Mouse (Mus musculus): ENCODE data around the gene Ccdc22. TPM values are rescaled to one million over a fixed set of nuclear protein-coding genes. Genes with fewer than 3 reads are reported as not detected.

Ccdc22 gene
- polyA plus RNA-seq, 1 experiment from 2014 or later = 33.4 TPM

GRCm38 (mm10) chrX:7617889-7618551 is 12.7 kb upstream of the Ccdc22 start:
- Histone ChIP-seq H3K27ac (ENCODE audit: low read depth, low read length) (no peak overlapping the region), H3K27me3 (ENCODE audit: control insufficient read depth, insufficient read depth, low read length) (no peaks in the 10 kb centered on the region), H3K36me3 (ENCODE audit: control insufficient read depth, insufficient read depth, low read length) (no peaks in the 10 kb centered on the region), H3K4me3 (ENCODE audit: low read depth, low read length) (no peak overlapping the region), H3K4me2 (ENCODE audit: low read depth, low read length, severe bottlenecking) (no peak overlapping the region), H3K9me3 (ENCODE audit: control insufficient read depth, low read length) (no peaks in the 10 kb centered on the region), H3K4me1 (replicated peaks; ENCODE audit: control insufficient read depth, insufficient read depth, low read length) (no peaks in the 10 kb centered on the region), H3K9ac (ENCODE audit: low read length) (no peak overlapping the region)
- DNase-seq (ENCODE audit: low spot score) (no peak), ATAC-seq (replicated peaks; ENCODE audit: low FRiP score) (no peak)
- 89% methylated on average over 12 of the region's 12 CpGs for WGBS

GRCm38 (mm10) chrX:7610536-7611258 is 5.4 kb upstream of the Ccdc22 start:
- H3K9ac ChIP-seq (ENCODE audit: low read length) = no peak overlapping the region
- DNase-seq (ENCODE audit: low spot score) (no peak), ATAC-seq (replicated peaks; ENCODE audit: low FRiP score) (no peak)
- H3K4me3 ChIP-seq (ENCODE audit: low read depth, low read length) = peak overlapping the region; percentile 27
- peak overlapping the region; percentile 58 for H3K4me2 ChIP-seq (ENCODE audit: low read depth, low read length, severe bottlenecking)
- no peaks in the 10 kb centered on the region for H3K9me3 ChIP-seq (ENCODE audit: control insufficient read depth, low read length)
- H3K27ac ChIP-seq (ENCODE audit: low read depth, low read length) = no peak overlapping the region
- H3K4me1 ChIP-seq (replicated peaks; ENCODE audit: control insufficient read depth, insufficient read depth, low read length) = no peaks in the 10 kb centered on the region
- no peaks in the 10 kb centered on the region for H3K27me3 ChIP-seq (ENCODE audit: control insufficient read depth, insufficient read depth, low read length)
- H3K36me3 ChIP-seq (ENCODE audit: control insufficient read depth, insufficient read depth, low read length) = no peaks in the 10 kb centered on the region
- WGBS = 30% methylated on average over 26 of the region's 26 CpGs

DNA sequence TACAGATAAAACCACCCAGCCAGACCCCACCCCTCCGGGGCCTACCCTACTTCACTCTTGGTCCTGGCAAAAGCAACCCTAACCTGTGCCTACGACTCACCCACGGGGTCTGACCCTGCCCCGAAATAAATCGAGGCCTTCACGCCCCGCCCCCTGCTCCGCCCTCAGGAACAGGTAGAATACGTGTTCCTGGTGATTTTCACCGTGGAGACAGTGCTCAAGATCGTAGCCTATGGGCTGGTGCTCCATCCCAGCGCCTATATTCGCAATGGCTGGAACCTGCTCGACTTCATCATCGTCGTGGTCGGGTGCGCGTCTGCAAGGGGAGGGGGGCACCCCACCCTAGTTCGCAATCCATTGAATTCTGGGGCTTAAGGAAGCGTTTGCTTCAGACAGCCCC is 4.7 kb upstream of the Ccdc22 start:
- no peaks in the 10 kb centered on the region for H3K9me3 ChIP-seq (ENCODE audit: control insufficient read depth, low read length)
- no peak overlapping the region for H3K27ac ChIP-seq (ENCODE audit: low read depth, low read length)
- H3K9ac ChIP-seq (ENCODE audit: low read length) = no peak overlapping the region
- H3K4me2 ChIP-seq (ENCODE audit: low read depth, low read length, severe bottlenecking) = peak overlapping the region; percentile 58
- ATAC-seq (replicated peaks; ENCODE audit: low FRiP score) (no peak), DNase-seq (ENCODE audit: low spot score) (no peak)
- no peaks in the 10 kb centered on the region for H3K36me3 ChIP-seq (ENCODE audit: control insufficient read depth, insufficient read depth, low read length)
- H3K4me1 ChIP-seq (replicated peaks; ENCODE audit: control insufficient read depth, insufficient read depth, low read length) = no peaks in the 10 kb centered on the region
- 19% methylated on average over 21 of the region's 21 CpGs for WGBS
- no peaks in the 10 kb centered on the region for H3K27me3 ChIP-seq (ENCODE audit: control insufficient read depth, insufficient read depth, low read length)
- H3K4me3 ChIP-seq (ENCODE audit: low read depth, low read length) = peak overlapping the region; percentile 27

DNA sequence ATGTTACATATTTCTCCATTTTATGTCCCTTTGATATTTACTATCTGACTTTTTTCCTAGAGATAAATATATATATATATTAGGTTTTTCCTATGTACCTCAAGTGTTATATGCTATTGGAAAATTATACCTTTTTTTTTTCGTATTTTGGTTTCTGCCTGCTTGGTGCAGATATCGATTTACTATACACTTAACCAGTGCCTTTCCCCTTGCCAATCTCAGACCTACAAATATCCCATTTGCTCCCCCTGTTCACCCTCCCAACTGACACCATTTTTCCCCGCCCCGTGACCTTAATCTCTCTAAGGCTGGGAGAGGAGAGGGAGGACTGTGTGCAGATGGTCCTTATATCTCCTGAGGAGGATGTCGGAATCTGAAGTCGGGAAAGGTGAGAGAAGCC is 1.5 kb upstream of the Ccdc22 start, which contains the start of gene Cacna1f:
Gene Cacna1f (plus strand): TSS at position 301 of the 400 bp plus-strand sequence.
- Histone ChIP-seq H3K36me3 (ENCODE audit: control insufficient read depth, insufficient read depth, low read length) (no peaks in the 10 kb centered on the region; the same call in 1 of the 2 replicates), H3K4me3 (ENCODE audit: low read depth, low read length) (no peak within 1 kb of the TSS), H3K27ac (ENCODE audit: low read depth, low read length) (no peak within 1 kb of the TSS), H3K4me1 (replicated peaks; ENCODE audit: control insufficient read depth, insufficient read depth, low read length) (no peaks in the 10 kb centered on the region), H3K27me3 (ENCODE audit: control insufficient read depth, insufficient read depth, low read length) (no peaks in the 10 kb centered on the region), H3K9ac (ENCODE audit: low read length) (no peak within 1 kb of the TSS), H3K9me3 (ENCODE audit: control insufficient read depth, low read length) (no peaks in the 10 kb centered on the region), H3K4me2 (ENCODE audit: low read depth, low read length, severe bottlenecking) (no peak within 1 kb of the TSS)
- ATAC-seq (replicated peaks; ENCODE audit: low FRiP score) (no peak), DNase-seq (ENCODE audit: low spot score) (no peak)
- 81% methylated on average over 6 of the region's 6 CpGs for WGBS

GRCm38 (mm10) chrX:7605575-7605941 is 241 bp upstream of the Ccdc22 start:
- Histone ChIP-seq H3K4me3 (ENCODE audit: low read depth, low read length) (no peak overlapping the region), H3K27ac (ENCODE audit: low read depth, low read length) (no peak overlapping the region), H3K4me1 (replicated peaks; ENCODE audit: control insufficient read depth, insufficient read depth, low read length) (no peaks in the 10 kb centered on the region), H3K9ac (ENCODE audit: low read length) (no peak overlapping the region), H3K27me3 (ENCODE audit: control insufficient read depth, insufficient read depth, low read length) (no peaks in the 10 kb centered on the region), H3K36me3 (ENCODE audit: control insufficient read depth, insufficient read depth, low read length) (no peaks in the 10 kb centered on the region; the same call in 1 of the 2 replicates), H3K9me3 (ENCODE audit: control insufficient read depth, low read length) (no peaks in the 10 kb centered on the region), H3K4me2 (ENCODE audit: low read depth, low read length, severe bottlenecking) (0 out of 2 replicates have a peak overlapping the region, but pooled peaks have one; percentile 5)
- ATAC-seq (replicated peaks; ENCODE audit: low FRiP score) (peak; percentile 28), DNase-seq (ENCODE audit: low spot score) (no peak)
- WGBS = 51% methylated on average over 8 of the region's 8 CpGs

DNA sequence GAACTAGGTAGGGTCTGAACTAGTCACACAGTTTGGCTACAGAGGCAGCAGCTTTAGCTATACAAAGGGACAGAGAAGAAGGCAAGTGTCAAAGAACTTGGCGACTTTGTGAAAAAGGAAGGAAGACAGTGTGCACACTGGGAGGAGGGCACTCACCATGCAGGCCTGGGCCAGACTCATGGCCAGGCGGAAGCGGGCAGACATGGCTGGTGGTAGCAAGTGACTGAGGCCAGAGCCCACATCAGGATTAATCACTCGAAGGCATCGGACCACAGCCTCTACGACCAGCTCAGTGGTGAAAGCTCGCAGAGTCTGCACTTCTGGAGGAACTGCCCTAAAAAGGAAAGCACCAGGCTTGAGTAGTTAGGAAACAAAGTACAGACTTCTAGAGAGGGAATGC is 1.3 kb downstream of the Ccdc22 start:
- no peaks in the 10 kb centered on the region for H3K9me3 ChIP-seq (ENCODE audit: control insufficient read depth, low read length)
- ATAC-seq (replicated peaks; ENCODE audit: low FRiP score) (no peak), DNase-seq (ENCODE audit: low spot score) (no peak)
- H3K27me3 ChIP-seq (ENCODE audit: control insufficient read depth, insufficient read depth, low read length) = no peaks in the 10 kb centered on the region
- H3K36me3 ChIP-seq (ENCODE audit: control insufficient read depth, insufficient read depth, low read length) = no peaks in the 10 kb centered on the region; the same call in 1 of the 2 replicates
- H3K9ac ChIP-seq (ENCODE audit: low read length) = no peak overlapping the region
- no peak overlapping the region for H3K27ac ChIP-seq (ENCODE audit: low read depth, low read length)
- no peaks in the 10 kb centered on the region for H3K4me1 ChIP-seq (replicated peaks; ENCODE audit: control insufficient read depth, insufficient read depth, low read length)
- peak overlapping the region; percentile 48; the same call in 1 of the 2 replicates for H3K4me2 ChIP-seq (ENCODE audit: low read depth, low read length, severe bottlenecking)
- no peak overlapping the region for H3K4me3 ChIP-seq (ENCODE audit: low read depth, low read length)
- 95% methylated on average over 7 of the region's 7 CpGs for WGBS

DNA sequence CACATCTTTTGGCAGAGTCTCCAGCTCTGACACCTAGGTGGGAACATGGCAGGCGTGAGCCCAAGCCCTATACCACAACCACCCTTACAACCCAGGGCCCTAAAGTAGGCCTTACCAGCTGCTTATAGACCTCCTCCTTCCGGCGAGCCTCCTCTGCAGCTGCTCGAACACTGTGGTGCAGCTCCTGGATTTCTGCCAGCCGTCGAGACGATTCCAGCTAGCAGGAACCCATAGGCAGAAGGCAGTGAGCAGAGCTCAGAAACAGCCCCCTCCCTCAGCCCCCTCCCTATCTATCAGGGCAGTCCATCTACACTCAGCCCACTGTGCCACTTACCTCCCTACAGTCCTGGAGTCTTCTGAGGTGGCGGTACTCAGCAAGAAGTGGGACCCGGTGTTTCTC is 9.9 kb downstream of the Ccdc22 start:
- ATAC-seq (replicated peaks; ENCODE audit: low FRiP score) = no peak
- no peaks in the 10 kb centered on the region; the same call in 1 of the 2 replicates for H3K36me3 ChIP-seq (ENCODE audit: control insufficient read depth, insufficient read depth, low read length)
- WGBS = 90% methylated on average over 9 of the region's 9 CpGs

GRCm38 (mm10) chrX:7586356-7586755 is 19.0 kb downstream of the Ccdc22 start:
- no peak overlapping the region for H3K4me2 ChIP-seq (ENCODE audit: low read depth, low read length, severe bottlenecking)
- no peak overlapping the region for H3K4me3 ChIP-seq (ENCODE audit: low read depth, low read length)
- no peaks in the 10 kb centered on the region for H3K9me3 ChIP-seq (ENCODE audit: control insufficient read depth, low read length)
- ATAC-seq (replicated peaks; ENCODE audit: low FRiP score) = no peak
- 87% methylated on average over 4 of the region's 5 CpGs for WGBS
- no peaks in the 10 kb centered on the region for H3K36me3 ChIP-seq (ENCODE audit: control insufficient read depth, insufficient read depth, low read length)
- H3K9ac ChIP-seq (ENCODE audit: low read length) = no peak overlapping the region
- H3K27ac ChIP-seq (ENCODE audit: low read depth, low read length) = no peak overlapping the region
- H3K4me1 ChIP-seq (replicated peaks; ENCODE audit: control insufficient read depth, insufficient read depth, low read length) = no peaks in the 10 kb centered on the region
- H3K27me3 ChIP-seq (ENCODE audit: control insufficient read depth, insufficient read depth, low read length) = no peaks in the 10 kb centered on the region
- no peak for DNase-seq (ENCODE audit: low spot score)

More for the DNA sequence above, 9.9 kb downstream of the Ccdc22 start:
- H3K27me3 ChIP-seq (ENCODE audit: control insufficient read depth, insufficient read depth, low read length) = no peaks in the 10 kb centered on the region
- H3K9ac ChIP-seq (ENCODE audit: low read length) = no peak overlapping the region
- DNase-seq (ENCODE audit: low spot score) = no peak
- H3K9me3 ChIP-seq (ENCODE audit: control insufficient read depth, low read length) = no peaks in the 10 kb centered on the region
- no peak overlapping the region for H3K27ac ChIP-seq (ENCODE audit: low read depth, low read length)
- no peak overlapping the region for H3K4me3 ChIP-seq (ENCODE audit: low read depth, low read length)
- no peaks in the 10 kb centered on the region for H3K4me1 ChIP-seq (replicated peaks; ENCODE audit: control insufficient read depth, insufficient read depth, low read length)
- H3K4me2 ChIP-seq (ENCODE audit: low read depth, low read length, severe bottlenecking) = no peak overlapping the region

Data from forebrain, embryonic 11.5 days (tissue).